Mouse (Mus musculus) neutrophil, adult 5-6 weeks (primary cell): Measurements from ENCODE around the gene Zbtb32. TPM values are rescaled to one million over a fixed set of nuclear protein-coding genes. Genes with fewer than 3 reads are reported as not detected.
A peak's percentile ranks its signal among the peaks of the same experiment; 100 is the strongest.

Experiments
- ATAC-seq: fragments of 151-379, 151-347 bp; 2 replicates; pipeline ENCODE4 v1.8.0; 2017; ENCODE audit warnings: mild to moderate bottlenecking, moderate TSS enrichment; ENCODE audit not compliant: insufficient number of reproducible peaks, poor library complexity, low FRiP score, severe bottlenecking; ENCODE audit errors: extremely low read depth
- total RNA-seq: library from RNA; stranded (forward); fragments of 200-1000 nt; gene quantifications from 2 replicates; pipeline ENCODE4 v1.2.3, GENCODE M21; 2017

Zbtb32 gene
- total RNA-seq: 3.0 and 3.3 TPM in 2 replicates

DNA sequence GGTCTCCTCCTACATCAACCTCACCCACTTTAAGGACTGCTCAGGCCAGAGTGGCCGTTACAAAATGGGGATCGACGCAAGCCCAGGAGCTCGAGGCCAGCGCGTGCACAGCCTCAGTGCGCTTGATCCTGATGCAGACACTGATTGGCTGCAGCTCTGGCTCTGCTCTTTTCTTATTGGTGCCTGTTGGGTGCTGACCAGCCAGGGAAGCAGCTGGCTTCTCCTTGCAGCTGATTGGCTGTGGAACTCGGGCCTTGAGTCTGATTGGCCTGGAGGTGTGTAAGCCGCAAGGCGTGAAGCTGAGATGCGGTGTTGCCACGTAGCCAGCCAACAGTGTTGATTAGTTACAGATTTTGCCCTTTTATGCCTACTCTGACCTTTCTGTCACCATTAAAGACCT lies at the start of gene Zbtb32:
Gene Zbtb32 (minus strand): TSS at position 124 of the 400 bp plus-strand sequence.
- ATAC-seq: no peak

DNA sequence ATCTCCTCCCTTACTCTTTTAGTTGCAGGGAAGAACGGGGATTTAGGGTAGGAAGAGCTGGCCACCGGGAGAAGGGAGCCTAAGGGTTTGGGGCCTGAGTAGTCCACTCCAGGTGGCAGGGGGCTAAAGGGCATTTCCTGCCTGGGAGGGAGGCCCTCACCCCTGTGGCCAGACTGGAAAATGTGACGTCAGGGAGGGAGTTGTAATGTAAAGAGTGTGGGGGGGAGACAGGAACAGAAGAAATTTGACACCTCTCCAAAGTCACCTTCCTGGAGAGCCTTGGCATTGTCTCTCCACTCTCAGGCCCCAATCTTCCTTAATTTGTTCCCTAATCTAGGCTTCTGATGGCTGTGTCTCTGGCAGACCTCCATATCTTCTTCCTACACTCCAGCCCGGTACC lies 40.4 kb upstream of the Zbtb32 start:
- ATAC-seq: no peak

DNA sequence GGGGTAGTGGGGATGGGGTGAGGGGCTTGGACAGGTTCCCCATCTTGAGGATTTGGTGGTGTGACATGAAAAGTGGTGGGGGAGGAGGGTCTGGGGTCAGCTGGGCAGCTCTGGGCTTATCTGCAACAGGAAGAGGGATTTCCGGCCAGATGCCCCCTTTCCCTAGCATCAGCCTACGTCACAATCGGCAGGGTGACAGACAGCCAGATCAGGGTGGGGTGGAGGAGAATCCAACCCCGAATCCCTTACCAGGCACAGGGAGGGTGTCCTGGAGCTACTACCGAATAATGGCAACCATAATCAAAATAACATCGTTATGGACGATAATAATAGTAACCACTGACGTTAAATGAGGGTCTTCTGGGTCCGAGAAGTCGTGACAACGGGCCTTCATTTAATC lies 37.7 kb upstream of the Zbtb32 start:
- no peak for ATAC-seq

DNA sequence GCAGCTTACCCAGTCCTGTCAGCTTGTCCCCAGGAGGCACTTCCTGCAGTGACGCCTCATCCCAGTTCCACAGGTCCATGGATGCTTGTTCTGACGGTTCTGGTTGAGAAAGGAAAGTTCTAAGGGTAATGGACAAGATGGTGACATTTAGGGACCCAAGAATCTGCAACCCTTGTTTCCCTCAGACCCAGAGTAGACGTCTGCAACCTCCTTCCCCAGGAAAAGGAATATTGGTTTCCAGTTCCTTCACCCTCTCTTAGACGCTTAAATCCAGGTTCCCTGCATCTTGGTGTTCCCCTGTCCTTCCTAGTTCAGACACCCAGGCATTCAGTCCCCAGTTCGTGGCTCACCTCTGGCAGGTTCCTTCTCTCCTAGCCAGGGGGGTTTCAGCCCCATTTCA lies 37.0 kb upstream of the Zbtb32 start, which contains the start of gene Etv2:
Gene Etv2 (minus strand): TSS at position 101 of the 400 bp plus-strand sequence.
- ATAC-seq: no peak

DNA sequence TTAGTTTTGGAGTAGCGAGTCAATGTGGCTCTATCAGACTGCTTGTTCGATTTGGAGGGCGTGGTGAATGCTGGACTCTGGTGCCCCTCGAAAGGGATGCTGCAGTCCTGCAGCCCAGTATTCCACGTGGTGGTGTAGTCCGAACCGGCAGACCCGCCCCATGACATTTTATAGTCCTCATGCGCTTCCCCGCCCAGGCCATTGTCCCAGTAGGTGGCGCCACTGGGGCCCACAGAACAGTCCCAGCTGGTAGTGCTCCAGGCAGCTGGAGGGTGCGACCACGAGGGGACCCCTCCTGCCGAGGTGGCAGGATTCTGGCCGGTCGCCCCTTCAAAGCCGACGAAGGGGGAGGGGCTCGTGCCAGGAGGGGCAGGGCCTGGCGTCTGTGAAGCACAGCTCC lies 35.9 kb upstream of the Zbtb32 start:
- ATAC-seq: peak; percentile 39; the same call in 1 of the 2 replicates

DNA sequence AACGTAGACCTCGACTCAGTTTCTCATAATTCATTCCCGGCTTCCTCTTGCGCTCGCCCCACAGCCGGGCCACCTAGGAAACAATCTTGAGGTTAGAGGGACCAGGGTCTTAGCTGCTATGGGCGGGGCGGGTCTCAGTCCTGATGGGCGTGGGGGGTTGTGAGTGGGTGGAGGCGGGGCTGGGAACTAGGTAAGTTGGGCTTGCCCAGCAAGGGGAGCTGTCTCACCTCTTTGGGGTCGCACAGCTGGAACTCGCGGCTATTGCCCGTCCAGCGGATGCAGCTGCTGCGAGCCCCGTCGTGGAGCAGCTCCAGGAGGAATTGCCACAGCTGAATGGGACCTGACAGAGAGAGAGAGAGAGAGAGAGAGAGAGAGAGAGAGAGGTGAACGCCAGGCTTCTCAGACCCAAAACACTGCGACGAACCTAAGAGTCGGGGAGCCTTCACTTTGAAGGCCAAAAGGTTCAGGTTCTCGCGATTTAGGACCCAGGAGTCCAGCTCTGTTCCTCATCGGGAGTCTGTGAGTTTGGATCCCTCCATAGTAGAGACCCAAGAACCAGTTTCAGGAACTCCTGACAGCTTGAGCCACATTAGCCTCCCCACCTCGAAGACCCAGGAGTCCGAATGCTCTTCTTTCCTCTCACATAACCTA lies 35.2 kb upstream of the Zbtb32 start:
- no peak for ATAC-seq

DNA sequence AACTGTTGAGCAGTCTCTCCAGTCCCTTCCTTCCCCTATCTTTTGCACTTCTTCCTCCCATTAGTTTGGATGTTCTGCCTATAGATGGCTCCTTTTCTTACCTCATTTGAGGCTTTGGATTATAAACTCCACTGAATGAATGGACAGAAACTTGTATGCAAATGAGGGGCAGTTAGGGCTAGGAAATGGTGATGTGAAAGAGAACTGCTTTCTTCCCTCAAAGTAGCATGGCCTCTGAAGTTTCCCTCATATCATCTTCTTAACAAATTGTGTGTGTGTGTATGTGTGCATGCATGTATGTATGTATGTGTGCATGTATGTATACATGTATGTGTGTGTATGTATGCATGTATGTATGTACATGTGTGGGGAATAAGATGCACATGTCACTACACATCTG lies 30.3 kb upstream of the Zbtb32 start:
- no peak for ATAC-seq

DNA sequence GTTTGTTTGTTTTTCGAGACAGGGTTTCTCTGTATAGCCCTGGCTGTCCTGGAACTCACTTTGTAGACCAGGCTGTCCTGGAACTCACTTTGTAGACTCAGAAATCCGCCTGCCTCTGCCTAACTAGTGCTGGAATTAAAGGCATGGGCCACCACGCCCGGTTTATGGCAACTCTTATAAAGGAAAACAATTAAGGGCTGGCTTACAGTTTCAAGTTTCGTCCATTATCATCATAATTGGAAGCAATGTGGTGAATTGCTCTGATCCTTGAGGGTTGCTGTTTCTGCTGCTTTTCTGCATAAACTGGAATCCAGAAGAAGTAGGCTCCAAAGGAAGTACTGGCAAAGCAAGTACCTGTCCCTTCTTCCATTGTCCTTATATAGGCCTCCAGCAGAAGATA lies 27.9 kb upstream of the Zbtb32 start:
- no peak for ATAC-seq

DNA sequence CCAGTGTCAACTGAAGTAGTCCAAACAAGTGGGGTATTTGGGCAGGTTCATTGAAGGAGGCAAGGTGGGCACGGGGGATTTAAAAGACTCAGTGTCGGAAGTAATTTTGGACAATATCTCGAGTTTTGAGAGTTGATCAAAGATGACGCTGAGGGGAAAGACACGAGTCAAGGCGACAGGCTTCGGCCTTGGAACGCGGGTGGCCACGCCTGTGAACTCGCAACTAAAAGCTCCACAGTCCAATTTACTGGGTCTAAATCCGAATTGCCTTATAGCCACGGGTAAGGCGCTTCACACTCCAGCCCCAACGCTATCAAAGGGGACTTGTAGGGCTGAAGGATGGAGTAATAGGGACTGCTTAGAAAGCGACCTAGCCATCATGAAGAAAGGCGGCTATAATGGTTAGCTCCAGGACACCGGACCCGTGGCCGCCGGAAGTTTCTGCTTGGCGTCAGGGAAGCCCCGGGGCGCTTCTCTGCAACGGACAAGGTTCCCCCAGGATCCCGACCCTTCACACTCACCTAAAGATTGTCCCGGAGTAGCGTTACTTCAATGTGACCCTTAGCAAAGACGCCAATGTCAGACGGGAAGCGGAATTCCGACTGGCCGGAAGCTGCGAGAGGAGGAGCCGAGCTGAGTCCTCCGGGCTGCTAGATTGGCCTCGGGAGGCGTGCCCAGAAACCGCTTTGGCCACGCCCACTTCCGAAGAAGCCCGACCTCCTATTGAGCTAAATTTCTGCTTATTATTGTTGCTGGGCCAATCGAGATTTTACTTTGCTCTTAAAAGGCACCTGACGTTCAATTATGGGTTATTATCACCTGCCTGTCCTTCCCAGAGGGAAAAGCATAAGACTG lies 27.0 kb upstream of the Zbtb32 start, which contains the start of gene Cox6b1:
Gene Cox6b1 (minus strand): TSS at position 622 of the 855 bp plus-strand sequence.
- ATAC-seq: peak; percentile 98

DNA sequence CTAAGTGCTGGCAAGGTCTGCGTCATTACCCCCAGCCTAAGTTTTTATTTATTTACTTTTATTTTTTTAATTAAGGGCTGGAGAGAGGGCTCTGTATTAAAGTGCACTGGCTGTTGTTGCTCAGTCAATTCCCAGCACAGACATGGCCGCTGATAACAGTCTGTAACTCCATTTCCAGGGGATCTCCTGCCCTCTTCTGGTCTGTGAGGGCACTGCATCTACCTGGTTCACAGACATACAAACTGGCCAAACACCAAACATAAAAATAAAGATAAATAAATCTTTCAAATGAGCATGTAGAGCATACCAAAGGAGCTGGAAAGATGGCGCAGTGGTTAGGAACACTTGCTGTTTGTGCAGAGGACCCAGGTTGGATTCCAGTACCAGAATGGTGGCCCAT lies 20.5 kb upstream of the Zbtb32 start:
- 0 out of 2 replicates have a peak, but pooled peaks have one; percentile 26 for ATAC-seq

DNA sequence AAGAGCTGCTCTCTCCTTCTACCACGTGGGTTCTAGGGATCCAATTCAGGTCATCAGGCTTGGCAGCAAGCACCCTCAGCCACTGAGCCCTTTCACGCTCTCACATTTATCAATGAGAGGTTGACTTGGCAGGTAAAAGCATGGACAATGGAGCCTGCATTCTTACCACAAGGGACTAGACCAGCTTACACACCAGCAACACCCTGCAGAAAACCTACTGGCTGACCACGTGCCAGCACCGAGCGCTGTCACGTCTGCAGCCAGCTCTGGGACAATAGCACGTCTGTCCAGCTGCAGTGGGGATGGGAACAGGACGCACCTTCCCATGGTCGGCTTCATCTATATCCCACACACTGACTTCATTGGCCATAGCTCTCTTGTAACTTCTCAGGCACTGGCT lies 19.9 kb upstream of the Zbtb32 start:
- no peak for ATAC-seq

DNA sequence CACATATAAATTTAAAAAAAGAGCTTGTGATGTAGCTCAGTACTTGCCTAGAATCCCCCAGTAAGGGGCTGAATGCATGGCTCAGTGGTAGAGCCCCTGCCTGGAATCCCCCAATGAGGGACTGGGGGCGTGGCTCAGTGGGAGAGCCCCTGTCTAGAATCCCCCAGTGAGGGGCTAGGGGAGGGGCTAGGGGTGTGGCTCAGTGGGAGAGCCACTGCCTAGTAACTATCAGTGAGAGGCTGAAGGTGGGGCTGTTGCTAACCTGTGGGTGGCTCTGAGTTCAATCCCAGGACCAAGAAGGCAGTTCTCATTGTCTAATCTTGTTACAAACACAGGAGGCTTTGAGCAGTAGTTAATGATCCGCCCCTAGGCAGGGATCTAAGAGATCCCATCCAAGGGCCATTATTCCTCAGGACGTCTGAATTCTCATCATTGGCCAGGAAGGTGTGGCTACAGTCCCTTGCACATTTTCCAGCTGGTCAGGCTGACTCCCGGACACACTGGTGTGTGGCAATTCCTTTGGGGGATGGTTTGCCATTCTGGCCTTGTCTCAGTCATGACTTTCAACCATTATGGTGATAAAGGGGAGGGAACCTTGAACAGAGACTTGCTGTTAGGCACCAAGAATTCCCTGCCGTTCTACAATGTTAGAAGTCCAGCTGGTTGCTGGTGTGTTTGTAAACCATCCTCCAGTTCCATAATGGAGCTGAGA lies 16.5 kb upstream of the Zbtb32 start:
- ATAC-seq: no peak

DNA sequence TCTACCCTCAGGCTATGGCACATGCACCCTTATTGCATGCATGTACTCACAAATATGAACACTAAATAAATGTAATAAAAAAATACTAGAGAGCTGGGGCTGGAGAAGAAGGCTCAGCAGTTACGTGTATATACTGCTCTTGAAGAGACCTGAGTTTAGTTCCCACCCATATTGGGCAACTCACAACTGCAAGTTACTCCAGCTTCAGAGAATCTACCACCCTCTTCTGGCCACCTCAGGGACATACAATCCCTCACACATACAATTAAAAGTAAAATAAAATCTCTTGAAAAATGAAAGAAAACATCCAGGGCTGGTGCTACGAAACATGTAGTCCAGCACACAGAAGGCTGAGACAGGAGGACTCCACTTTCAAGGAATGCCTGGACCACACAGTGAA lies 15.7 kb upstream of the Zbtb32 start:
- no peak for ATAC-seq

DNA sequence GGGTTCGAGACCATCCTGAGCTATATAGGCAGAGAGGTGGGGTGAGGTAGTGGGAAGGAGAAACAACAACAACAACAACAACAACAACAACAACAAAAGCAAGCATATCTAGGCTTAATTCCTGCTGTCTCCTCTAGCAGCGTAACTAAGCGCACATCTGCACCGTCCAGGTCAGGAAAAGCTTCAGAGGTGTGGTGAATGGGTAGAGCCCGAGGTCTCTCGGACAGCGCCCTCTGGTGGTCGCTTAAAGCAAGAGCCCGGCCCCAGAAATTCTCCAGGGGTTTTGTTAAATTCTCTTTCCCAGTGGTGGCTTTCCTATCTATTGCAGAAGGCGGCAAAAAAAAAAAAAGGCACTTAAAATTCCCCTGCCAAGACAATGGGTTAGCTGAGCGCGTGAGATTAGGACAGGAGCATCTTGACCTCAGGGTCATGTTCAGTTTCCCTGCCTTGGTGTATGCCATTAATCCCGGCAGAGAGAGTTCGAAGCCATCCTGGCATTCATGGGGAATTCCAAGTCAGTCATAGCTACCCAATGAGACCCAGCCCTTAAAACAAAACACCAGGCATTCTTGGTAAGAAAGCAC lies 14.9 kb upstream of the Zbtb32 start:
- ATAC-seq: peak; percentile 67; the same call in 1 of the 2 replicates

DNA sequence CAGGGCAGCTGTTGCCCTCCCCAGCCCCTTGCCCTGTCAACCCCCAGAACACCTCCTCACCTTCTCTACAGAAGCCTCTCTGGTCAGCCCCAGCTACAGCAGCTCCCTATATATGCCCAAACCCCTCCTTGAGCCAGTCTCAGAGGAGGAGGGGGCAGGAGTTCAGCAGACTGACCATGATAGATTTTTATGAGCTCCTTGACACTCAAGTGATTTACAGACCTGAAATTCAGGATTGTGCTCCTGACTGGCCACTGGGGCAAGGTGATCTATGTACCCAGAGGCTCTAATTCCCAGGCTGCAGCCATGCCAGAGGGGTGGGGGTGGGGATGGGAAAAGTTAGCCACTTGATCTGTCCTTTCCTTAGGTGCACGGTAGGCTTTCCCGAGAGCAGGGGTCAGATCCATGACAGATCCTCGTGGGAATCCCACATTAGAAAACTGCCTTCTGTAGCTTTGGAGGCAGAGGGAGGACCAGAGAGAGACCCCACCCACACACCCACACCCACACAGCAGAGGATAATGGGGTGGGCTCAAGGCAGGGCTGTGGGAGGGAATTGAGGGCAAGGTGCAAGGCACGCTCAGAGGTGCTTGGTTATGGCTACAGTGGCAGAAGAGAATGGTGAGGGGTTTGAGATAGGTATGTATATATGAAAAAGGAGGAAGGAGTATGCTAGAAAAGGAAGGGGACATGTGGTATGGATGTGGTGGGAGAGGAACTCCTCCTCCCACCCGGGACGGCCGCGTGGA lies 14.1 kb upstream of the Zbtb32 start, which contains the start of gene Upk1a:
Gene Upk1a (minus strand): TSS at position 194 of the 749 bp plus-strand sequence.
- ATAC-seq: no peak

DNA sequence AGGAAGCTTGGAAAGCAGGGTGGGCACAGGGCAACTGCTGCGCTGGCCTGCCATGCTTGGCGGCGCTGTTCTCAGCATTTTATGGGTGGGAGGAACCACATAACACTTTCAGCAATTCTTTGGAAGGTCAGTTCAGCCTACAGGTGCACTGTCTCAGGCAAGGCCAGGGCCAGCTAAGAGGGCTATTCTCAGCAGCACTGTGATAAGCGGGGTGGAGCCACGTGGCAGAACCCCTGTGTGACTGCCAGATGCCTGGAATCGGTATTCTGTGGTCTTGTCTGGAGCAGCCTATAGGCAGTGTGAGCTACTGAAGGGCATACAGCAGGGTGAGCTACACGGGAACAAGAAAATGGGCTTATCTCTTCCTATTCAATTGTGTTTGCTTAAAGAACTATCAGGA lies 11.3 kb upstream of the Zbtb32 start:
- no peak for ATAC-seq

DNA sequence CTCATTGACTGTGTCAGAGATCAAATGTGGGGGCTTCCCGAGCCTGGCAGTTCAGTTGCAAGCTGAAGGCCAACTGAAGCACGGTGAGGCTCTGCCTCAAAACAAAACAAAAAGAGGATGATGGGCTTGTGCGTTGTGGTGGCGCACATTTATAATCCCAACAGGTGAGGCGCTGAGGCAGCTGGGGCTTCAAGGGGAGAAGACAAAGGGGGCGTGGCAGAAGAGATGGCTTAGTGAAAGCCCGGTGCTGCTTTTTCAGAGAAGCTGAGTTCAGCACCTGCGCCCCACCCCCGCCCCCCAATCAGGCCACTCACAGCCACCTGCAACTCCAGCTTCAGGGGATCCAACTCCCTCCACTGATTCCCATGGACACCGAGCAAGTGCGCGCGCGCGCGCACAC lies 9.8 kb upstream of the Zbtb32 start:
- ATAC-seq: no peak

DNA sequence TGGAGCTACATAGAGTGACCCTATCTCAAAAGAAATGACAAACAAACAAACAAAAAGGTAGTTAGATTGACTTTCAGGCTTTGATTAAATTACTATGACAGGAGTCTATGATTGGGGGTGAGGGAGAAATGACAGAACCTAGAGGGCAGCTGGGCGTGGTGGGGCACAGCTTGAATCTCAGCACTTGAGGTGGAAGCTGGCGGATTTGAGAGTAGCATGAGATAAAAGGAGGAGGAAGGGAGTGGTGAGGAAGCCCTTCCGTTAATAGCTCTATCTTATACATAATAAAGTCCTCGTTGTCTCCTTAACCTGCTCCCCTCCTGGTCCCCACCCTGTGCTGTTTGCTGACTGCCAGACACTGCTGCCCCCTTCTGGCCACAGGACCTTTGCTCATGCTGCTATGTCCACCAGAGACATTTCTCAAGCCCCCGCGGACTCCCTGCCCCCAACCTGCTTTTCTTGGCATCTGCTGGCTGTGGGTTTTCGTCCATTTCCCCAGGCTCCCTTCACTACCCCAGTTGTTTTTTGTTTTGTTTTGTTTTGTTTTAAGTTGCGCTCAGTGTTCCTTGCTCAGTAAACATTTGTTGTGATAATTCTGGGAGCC lies 9.1 kb upstream of the Zbtb32 start:
- peak; percentile 67; the same call in 1 of the 2 replicates for ATAC-seq
